Mouse (Mus musculus) hindbrain, embryonic 16.5 days (tissue): ENCODE data around the gene Ddx39b. TPM values are rescaled to one million over a fixed set of nuclear protein-coding genes. Genes with fewer than 3 reads are reported as not detected.

ENCODE experiments used
- ATAC-seq: fragments of 200-750 bp; cut with Nextera tagmentation; 2 replicates; pipeline ENCODE4 v1.8.0; 2017; ENCODE audit warnings: moderate TSS enrichment, moderate library complexity
- H3K27ac ChIP-seq: fragments of 300-500 bp; sonication (generic); 2 replicates; pipeline ENCODE4 v1.5.1; 2014; ENCODE audit warnings: low read depth, mild to moderate bottlenecking, control low read depth, low read length, moderate library complexity
- H3K27me3 ChIP-seq: fragments of 300-500 bp; sonication (generic); replicated peaks from 2 replicates; pipeline ENCODE4 v1.6.1; 2014; ENCODE audit warnings: low read length; ENCODE audit not compliant: control insufficient read depth, insufficient read depth
- H3K36me3 ChIP-seq: fragments of 300-500 bp; sonication (generic); 2 replicates; pipeline ENCODE4 v1.6.1; 2014; ENCODE audit warnings: mild to moderate bottlenecking, low read length, moderate library complexity, mixed read lengths; ENCODE audit not compliant: control insufficient read depth, insufficient read depth
- H3K4me1 ChIP-seq: fragments of 300-500 bp; sonication (generic); 2 replicates; pipeline ENCODE4 v1.6.1; 2014; ENCODE audit warnings: low read depth, low read length; ENCODE audit not compliant: control insufficient read depth, insufficient read depth
- H3K4me2 ChIP-seq: fragments of 300-500 bp; sonication (generic); 2 replicates; pipeline ENCODE4 v1.6.1; 2014; ENCODE audit warnings: mild to moderate bottlenecking, low read length, control low read depth, moderate library complexity
- H3K4me3 ChIP-seq: fragments of 300-500 bp; sonication (generic); 2 replicates; pipeline ENCODE4 v1.5.1; 2014; ENCODE audit warnings: mild to moderate bottlenecking, low read length, control low read depth, moderate library complexity
- H3K9ac ChIP-seq: fragments of 300-500 bp; sonication (generic); 2 replicates; pipeline ENCODE4 v1.6.1; 2014; ENCODE audit warnings: low read depth, mild to moderate bottlenecking, control low read depth, low read length, moderate library complexity
- H3K9me3 ChIP-seq: fragments of 300-500 bp; sonication (generic); 2 replicates; pipeline ENCODE4 v1.6.1; 2014; ENCODE audit warnings: mild to moderate bottlenecking, low read length, moderate library complexity; ENCODE audit not compliant: control insufficient read depth
- WGBS: fragments of 180-500 bp; shearing (Covaris S2); extraction: QIAGEN DNeasy Blood & Tissue Kit; methylation state at CpG from one replicate; pipeline ENCODE4 v1.1.7; 2014; 5-methylcytosine and 5-hydroxymethylcytosine counted together
- polyA plus RNA-seq: library from polyadenylated mRNA; unstranded; fragments of >200 nt; fragmentation: Nextera tagmentation; extraction: Ambion mirVana; gene quantifications from 2 replicates; pipeline ENCODE4 v1.2.1, GENCODE M21; 2015

Gene Ddx39b
- 331 and 355 TPM in 2 replicates for polyA plus RNA-seq

DNA sequence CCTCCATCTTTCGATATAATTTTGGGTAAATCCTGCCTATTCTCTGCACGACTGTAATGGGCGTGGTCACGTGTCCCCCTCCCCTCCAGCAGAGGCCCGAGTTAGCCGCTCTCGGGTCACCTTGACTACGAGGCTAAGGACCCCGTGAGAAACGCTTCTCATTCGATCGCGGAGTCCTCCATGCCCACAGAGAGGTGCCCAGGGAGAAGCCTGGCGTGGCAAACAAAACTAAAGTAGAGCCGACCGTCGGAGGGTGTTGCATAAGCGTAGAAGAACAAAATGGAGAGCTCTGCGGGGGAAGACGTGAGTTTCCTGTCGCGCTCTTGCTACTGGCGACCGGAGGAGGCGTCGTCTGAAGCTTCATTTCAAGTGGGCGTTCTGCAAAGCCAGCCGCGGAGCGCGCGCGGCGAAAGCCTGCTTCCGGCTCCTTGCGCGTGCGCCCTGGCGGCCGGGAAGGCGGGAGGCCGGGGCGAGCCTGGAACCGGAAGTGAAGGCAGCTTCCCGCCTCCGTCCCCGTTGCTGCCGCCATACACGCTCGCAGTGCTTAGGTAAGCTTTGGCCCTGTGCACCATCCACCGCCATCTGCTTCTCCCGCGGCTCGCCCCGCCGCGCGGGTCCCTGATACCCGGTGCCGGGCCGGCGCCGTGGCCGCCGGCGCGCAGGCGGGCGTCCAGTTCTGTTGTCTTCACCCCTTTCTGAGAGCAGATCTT, at the start of gene Ddx39b:
Ddx39b (plus strand) TSS at position 442 of the 710 bp plus-strand sequence.
- Histone ChIP-seq H3K4me3 (peak within 1 kb of the TSS; percentile 69), H3K4me2 (peak within 1 kb of the TSS; percentile 78), H3K9ac (peak within 1 kb of the TSS; percentile 95), H3K27me3 (no peaks in the 10 kb centered on the region), H3K9me3 (no peaks in the 10 kb centered on the region), H3K36me3 (peaks cover 28% of the 10 kb centered on the region), H3K4me1 (peaks cover 49% of the 10 kb centered on the region), H3K27ac (peak within 1 kb of the TSS; percentile 89)
- WGBS, result 0% methylated on average over 68 of the region's 69 CpGs
- ATAC-seq, result peak; percentile 91

DNA sequence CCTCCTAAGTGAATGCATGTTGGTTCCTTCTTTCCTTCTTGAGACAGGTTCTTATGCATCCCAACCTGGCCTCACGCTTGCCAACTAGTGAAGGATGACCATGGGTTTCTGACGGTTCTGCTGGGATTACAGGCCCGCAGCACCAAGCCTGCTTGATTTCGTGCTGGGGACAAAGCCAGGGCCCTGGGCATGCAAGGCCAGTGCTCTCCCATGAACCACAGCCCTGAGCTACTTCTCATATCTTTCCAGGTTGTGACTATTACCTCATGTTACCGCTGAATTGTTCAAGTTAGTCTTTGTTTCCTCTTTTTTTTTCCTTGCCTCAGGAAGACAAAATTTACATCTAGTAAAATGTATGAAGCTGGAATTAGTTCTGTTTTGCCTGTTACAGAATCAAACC, 48.6 kb upstream of the Ddx39b start:
- H3K9ac ChIP-seq, result no peak overlapping the region
- no peak for ATAC-seq
- H3K27ac ChIP-seq, result no peak overlapping the region
- no peak overlapping the region for H3K4me2 ChIP-seq
- H3K4me3 ChIP-seq, result no peak overlapping the region
- H3K27me3 ChIP-seq, result peaks cover 25% of the 10 kb centered on the region
- H3K36me3 ChIP-seq, result no peaks in the 10 kb centered on the region
- H3K9me3 ChIP-seq, result no peaks in the 10 kb centered on the region
- peaks cover 8% of the 10 kb centered on the region; the same call in 1 of the 2 replicates for H3K4me1 ChIP-seq
- WGBS, result 88% methylated on average over 5 of the region's 5 CpGs

GRCm38 (mm10) chr17:35193881-35194843, 47.4 kb upstream of the Ddx39b start, which contains the start of gene Ltb:
Gene Ltb (plus strand): TSS chr17:35194439.
- 69% methylated on average over 25 of the region's 28 CpGs for WGBS
- ATAC-seq, result no peak
- peaks cover 25% of the 10 kb centered on the region for H3K27me3 ChIP-seq
- H3K4me1 ChIP-seq, result peaks cover 8% of the 10 kb centered on the region; the same call in 1 of the 2 replicates
- peak within 1 kb of the TSS; percentile 80; the same call in 1 of the 2 replicates for H3K4me2 ChIP-seq
- H3K27ac ChIP-seq, result no peak within 1 kb of the TSS
- H3K9me3 ChIP-seq, result no peaks in the 10 kb centered on the region
- no peak within 1 kb of the TSS for H3K9ac ChIP-seq
- H3K4me3 ChIP-seq, result peak within 1 kb of the TSS; percentile 47
- H3K36me3 ChIP-seq, result no peaks in the 10 kb centered on the region

DNA sequence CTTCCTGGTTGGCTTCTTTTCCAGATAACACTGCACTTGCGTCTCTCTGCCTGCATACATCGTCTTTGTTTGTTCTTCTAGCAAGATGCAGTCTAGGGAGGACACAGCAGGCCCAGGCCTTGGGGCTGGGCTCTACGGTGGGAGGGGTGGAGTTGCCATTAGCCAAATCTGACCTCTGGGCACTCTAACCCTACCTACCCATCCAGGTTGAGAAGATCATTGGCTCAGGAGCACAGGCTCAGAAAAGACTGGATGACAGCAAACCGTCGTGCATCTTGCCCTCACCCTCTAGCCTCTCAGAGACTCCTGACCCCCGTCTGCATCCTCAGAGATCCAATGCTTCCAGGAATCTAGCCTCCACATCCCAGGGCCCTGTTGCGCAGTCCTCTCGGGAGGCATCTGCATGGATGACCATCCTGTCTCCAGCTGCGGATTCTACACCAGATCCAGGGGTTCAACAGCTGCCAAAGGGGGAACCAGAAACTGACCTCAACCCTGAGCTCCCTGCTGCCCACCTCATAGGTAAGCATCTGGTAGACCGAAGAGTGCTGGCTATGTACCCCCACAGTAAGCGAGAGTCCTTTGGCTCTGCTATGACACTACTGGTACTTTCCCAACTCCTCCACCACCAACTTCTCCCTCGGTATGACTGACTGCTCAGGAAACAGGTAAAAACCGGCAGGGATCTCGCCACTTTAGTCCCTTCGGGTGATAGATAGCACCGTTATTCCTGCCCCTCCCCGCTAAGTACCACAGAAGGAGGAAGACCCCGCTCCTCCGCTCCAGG, 46.5 kb upstream of the Ddx39b start:
- H3K27me3 ChIP-seq, result peaks cover 25% of the 10 kb centered on the region
- H3K27ac ChIP-seq, result no peak overlapping the region
- no peak for ATAC-seq
- WGBS, result 46% methylated on average over 19 of the region's 19 CpGs
- H3K4me1 ChIP-seq, result peaks cover 8% of the 10 kb centered on the region; the same call in 1 of the 2 replicates
- H3K9me3 ChIP-seq, result no peaks in the 10 kb centered on the region
- H3K4me2 ChIP-seq, result peak overlapping the region; percentile 80
- H3K9ac ChIP-seq, result peak overlapping the region; percentile 56
- no peaks in the 10 kb centered on the region for H3K36me3 ChIP-seq
- H3K4me3 ChIP-seq, result peak overlapping the region; percentile 47

GRCm38 (mm10) chr17:35195631-35196320, 45.8 kb upstream of the Ddx39b start:
- Histone ChIP-seq H3K27ac (no peak overlapping the region), H3K27me3 (peaks cover 29% of the 10 kb centered on the region), H3K9me3 (no peaks in the 10 kb centered on the region), H3K4me3 (peak overlapping the region; percentile 47), H3K9ac (peak overlapping the region; percentile 56), H3K4me2 (peak overlapping the region; percentile 80), H3K36me3 (no peaks in the 10 kb centered on the region), H3K4me1 (peaks cover 8% of the 10 kb centered on the region; the same call in 1 of the 2 replicates)
- WGBS, result 2% methylated on average over 65 of the region's 66 CpGs
- peak; percentile 76 for ATAC-seq

DNA sequence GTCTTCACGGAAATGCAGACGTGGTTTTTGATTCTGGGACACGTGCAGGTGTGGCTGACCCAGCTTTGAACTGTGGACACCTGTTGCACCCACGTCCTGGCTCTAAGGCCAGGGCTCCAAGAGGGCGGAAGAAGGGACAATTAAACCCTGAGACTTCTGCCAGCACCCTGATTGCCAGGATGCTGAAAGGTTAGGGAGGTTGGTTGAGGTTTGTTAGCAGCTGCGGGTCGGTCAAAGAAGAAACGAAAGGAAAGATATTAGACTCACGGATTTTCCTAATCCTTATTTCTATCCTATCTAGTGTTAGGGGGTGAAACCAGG, 45.3 kb upstream of the Ddx39b start:
- Histone ChIP-seq H3K9me3 (no peaks in the 10 kb centered on the region), H3K27ac (no peak overlapping the region), H3K9ac (no peak overlapping the region), H3K27me3 (peaks cover 29% of the 10 kb centered on the region), H3K4me1 (peaks cover 8% of the 10 kb centered on the region; the same call in 1 of the 2 replicates), H3K36me3 (no peaks in the 10 kb centered on the region), H3K4me3 (peak overlapping the region; percentile 47), H3K4me2 (peak overlapping the region; percentile 80)
- no peak for ATAC-seq
- 30% methylated on average over 9 of the region's 9 CpGs for WGBS

DNA sequence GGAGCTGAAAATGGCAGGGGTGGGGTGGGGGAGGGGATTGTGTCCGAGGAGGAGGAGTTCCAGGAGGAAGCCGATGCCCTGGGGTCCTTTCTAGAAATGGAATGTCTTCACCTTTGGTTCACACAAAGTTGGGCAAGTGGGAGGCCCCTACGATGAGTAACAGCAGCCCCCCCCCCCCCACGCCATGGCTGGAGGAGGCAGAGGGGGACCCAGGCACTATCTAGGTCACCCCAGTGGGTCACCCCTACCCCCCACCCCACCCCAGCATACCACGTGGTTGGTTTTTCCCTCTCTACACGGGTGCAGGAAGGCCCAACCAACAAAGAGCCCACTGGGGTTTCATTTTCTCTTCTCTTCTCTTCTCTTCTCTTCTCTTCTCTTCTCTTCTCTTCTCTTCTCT, 44.4 kb upstream of the Ddx39b start:
- H3K4me1 ChIP-seq, result peaks cover 8% of the 10 kb centered on the region; the same call in 1 of the 2 replicates
- H3K36me3 ChIP-seq, result no peaks in the 10 kb centered on the region
- no peak overlapping the region for H3K4me3 ChIP-seq
- no peak for ATAC-seq
- H3K27me3 ChIP-seq, result peaks cover 31% of the 10 kb centered on the region
- no peak overlapping the region for H3K9ac ChIP-seq
- no peak overlapping the region for H3K27ac ChIP-seq
- no peaks in the 10 kb centered on the region for H3K9me3 ChIP-seq
- 50% methylated on average over 6 of the region's 6 CpGs for whole genome bisulfite sequencing
- no peak overlapping the region for H3K4me2 ChIP-seq

DNA sequence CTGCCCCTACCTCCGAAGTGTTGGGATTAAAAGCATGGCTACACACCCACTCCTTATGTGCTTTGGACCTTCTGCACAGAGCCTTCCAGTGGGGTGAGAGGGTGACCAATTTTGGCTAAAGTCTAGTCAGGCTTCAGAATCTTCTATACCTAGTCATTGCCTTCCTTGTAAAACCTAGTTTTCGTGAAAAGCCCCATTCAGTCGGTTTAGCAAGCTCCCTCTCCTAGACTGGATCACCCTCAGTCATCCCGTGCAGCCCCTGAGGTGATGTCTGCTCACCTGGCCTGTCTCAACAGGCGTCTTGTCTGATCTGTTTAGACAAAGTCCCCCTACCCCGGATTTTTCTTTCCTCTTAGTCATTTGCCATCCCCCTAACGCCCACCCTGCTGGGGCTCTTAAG, 43.5 kb upstream of the Ddx39b start:
- Histone ChIP-seq H3K36me3 (no peaks in the 10 kb centered on the region), H3K4me2 (no peak overlapping the region), H3K27ac (no peak overlapping the region), H3K4me3 (no peak overlapping the region), H3K27me3 (peaks cover 31% of the 10 kb centered on the region), H3K4me1 (peaks cover 8% of the 10 kb centered on the region; the same call in 1 of the 2 replicates), H3K9ac (no peak overlapping the region), H3K9me3 (no peaks in the 10 kb centered on the region)
- whole genome bisulfite sequencing, result 76% methylated on average over 7 of the region's 7 CpGs
- ATAC-seq, result no peak
